Mouse (Mus musculus) left cerebral cortex, postnatal 25 days (tissue): ENCODE data around the gene Ace3. TPM values are rescaled to one million over a fixed set of nuclear protein-coding genes. Genes with fewer than 3 reads are reported as not detected.
"Not testable (repeated sequence)": the region's sequence is repeated elsewhere in the genome, so short reads cannot be mapped to it uniquely, and the experiment has no call there.

Experiments
- DNase-seq, 2 experiments: peaks; one replicate each; pipeline ENCODE4 v3.0.0; 2022; ENCODE audit warnings: low spot score in 2 of 2, mixed read lengths in 1 of 2
- intact Hi-C: fragments of 180-260 bp; cut with DNase I; formaldehyde crosslinking; loops from one replicate; pipeline ENCODE4 v1.15.1; 2025
- total RNA-seq, 2 experiments: library from RNA; stranded (reverse); gene quantifications; 2 replicates each; pipeline ENCODE4 v1.2.3; 2021

Ace3 gene
- total RNA-seq, 2 experiments from 2014 or later, result not detected

DNA sequence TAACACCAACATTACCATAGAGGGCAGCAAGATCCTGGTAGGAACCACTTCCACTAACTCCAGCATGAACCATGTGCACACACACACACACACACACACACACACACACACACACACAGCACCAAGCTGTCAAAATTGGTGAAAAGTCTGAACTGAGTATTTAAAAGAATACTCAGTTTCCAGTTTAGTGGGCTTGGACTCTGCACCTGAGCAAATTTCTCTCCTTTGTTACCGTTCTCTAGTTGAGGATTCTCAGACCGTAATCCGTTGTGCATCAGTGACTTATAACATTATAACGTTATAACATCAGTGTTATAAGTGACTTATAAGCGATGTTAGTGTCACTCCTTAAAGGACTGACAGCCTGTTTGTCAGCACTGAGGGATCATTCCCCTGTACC, 18.8 kb upstream of the Ace3 start:
- no peak for DNase-seq
- intact Hi-C loops, result no loop called here

GRCm38 (mm10) chr11:105978232-105978631, 16.2 kb upstream of the Ace3 start:
- DNase-seq, result no peak
- intact Hi-C loops, result no loop called here

GRCm38 (mm10) chr11:105978634-105979033, 15.8 kb upstream of the Ace3 start:
- intact Hi-C loops, result no loop called here

DNA sequence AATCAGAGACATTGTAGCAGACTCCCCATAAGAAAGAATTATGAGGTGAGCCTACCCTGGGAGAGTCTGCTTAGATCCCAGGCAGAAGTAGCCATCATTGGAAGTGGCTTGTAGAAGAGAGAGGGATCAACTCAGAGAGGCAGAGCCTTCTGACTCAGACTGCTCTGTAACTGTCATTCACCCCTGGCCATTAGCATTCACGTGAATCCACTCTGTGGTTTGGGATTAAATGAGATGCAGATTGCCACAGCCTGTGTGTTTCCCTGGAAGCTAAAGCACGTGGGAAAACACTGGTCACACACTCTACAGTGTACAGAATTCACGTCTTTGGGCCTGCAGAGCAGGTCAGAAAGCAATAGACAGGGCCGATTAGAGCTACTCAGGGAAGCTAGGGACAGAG, 10.0 kb upstream of the Ace3 start:
- intact Hi-C loops, result no loop called here
- no peak for DNase-seq

More at GRCm38 (mm10) chr11:105978634-105979033, 15.8 kb upstream of the Ace3 start:
- DNase-seq, result no peak

DNA sequence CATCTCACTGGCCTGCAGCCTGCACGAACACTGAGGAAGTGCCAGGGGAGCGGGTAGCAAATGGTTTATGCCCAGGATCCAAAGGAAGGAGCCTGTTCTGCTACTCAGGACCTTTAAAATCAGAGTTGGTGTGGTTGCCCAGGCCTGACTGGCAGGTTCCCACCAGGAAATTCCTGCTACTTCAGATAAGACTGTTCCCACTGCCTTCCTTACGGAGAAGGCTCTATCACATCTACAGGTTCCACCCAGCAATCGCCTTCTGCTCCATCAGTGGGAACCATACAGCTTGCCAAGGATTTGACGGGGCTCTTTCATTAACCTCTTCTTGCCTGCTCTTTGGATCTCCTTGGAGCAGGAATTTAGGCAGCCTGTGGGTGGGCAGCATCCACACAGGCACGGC, 7.0 kb upstream of the Ace3 start:
- no peak for DNase-seq
- intact Hi-C loops, result no loop called here

- intact Hi-C loops, result no loop called here
- DNase-seq, result no peak
Measured at GRCm38 (mm10) chr11:105989446-105989845, 5.0 kb upstream of the Ace3 start.

GRCm38 (mm10) chr11:105990231-105990630, 4.2 kb upstream of the Ace3 start:
- intact Hi-C loops, result no loop called here
- no peak for DNase-seq

DNA sequence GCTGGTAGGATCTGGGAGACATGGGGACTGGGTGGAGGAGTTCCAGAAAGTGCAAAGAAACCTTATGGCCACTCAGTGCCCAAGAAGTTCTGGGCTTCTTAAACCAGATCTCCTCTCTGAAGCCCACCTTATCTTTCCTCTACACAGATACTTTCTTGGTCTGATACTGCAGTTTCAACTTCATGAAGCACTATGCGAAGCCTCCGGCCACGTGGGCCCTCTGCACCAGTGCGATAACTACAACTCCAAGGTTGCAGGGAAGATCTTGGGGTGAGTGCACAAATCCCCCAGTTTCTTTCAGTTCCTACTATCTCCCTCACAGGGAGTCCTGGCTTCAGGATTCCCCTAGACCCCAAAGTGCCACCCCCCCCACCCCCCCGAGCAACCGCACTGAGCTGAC, 5.6 kb downstream of the Ace3 start:
- DNase-seq, result no peak
- intact Hi-C loops, result loop anchor here (2.0 kb wide), 1 partner anchor 77 kb away; no protein-coding TSS in a partner anchor

DNA sequence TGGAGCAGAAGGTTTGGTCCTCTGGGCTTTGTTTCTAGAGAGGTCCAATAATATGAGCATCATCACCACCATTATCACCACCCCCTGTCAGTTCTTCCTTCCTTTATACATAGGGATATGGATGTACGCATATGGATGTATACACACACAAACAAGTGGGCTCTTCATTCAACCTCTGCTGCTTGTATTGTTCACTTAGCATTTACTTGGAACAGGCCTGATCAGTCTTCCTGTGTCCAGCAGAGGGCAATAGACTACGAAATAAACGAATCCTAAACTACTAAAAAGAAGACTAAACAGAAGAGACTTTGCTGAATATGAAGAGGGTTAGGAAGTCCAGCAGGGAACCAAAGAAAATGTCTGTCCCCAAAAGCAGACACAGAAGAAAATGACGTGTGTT, 7.2 kb downstream of the Ace3 start:
- intact Hi-C loops, result loop anchor here (2.0 kb wide), 1 partner anchor 75 kb away; no protein-coding TSS in a partner anchor
- DNase-seq, result peak; percentile 51 to 53

DNA sequence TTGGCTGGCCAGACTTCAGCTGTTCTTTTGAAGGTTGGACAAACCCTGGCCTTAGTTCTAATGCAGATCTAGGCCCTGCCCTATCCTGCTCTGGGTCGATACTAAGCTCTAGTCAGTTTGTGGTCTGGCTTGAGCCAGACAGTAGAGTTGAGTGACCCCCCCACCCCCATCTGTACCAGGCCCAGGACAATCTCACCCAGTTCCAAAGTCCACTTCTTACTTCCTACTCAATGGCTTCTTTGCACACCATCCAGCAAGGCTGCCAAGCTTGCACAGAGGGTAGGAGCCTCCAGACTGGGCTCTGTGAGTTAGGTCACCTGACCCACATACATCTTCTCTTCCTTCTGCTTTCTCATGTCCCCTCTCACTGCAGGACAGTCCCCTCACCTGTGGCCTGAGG, 10.1 kb downstream of the Ace3 start:
- DNase-seq, result no peak
- intact Hi-C loops, result no loop called here

- intact Hi-C loops, result no loop called here
- DNase-seq, result no peak
Measured at GRCm38 (mm10) chr11:106005970-106006369, 11.5 kb downstream of the Ace3 start.

DNA sequence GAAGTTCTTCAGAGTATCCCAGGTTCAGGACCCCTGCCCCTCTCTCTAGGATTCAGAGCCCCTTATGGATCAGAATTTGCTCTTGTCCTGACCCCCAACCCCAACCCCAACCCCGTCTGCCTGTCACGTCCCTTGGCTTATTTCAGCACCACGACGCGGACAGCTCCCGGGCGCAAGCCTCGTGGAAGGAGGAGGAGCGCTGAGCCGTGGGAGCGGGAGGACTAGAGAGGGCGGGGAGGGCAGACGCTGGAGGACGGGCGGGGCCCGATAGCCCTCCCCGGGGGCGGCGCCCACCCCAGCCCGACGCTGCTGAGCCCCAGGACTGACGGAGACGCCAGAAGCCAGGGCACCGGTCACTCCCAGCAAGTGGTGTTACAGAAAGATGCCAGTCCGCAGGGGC, 13.3 kb downstream of the Ace3 start, which contains the start of gene Kcnh6:
Kcnh6 (plus strand) TSS at position 304 of the 400 bp plus-strand sequence.
- no peak for DNase-seq
- intact Hi-C loops, result no loop called here

DNA sequence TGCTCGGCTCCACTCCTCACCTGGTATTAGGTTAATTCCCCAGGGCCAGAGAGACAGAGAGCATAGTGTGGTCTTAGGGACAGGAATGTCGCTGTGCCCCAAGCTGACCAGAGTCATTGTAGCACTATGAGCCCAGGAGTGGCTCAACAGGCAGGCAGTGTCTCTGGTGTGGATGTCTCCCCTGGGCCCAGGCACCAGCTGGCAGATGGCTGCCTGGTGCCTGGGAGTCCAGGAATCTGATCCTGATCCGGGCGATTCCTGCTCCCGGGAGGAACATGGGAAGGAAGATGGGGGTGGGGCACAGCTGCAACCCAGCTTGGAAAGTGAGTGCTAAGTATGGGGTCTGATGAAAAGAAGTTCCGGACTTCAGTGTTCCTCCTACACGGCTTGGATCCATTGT, 18.2 kb downstream of the Ace3 start:
- intact Hi-C loops, result loop anchor here (10.0 kb wide), 1 partner anchor 668 kb away; no protein-coding TSS in a partner anchor
- no peak for DNase-seq

- DNase-seq, result peak; percentile 40 to 58
- intact Hi-C loops, result loop anchor here (10.0 kb wide), 1 partner anchor 669 kb away; no protein-coding TSS in a partner anchor
Measured at GRCm38 (mm10) chr11:106013556-106014225, 19.2 kb downstream of the Ace3 start.

GRCm38 (mm10) chr11:106016440-106016839, 22.0 kb downstream of the Ace3 start:
- peak in 1 of 2 experiments; percentile 59 for DNase-seq

GRCm38 (mm10) chr11:106020051-106020763, 25.7 kb downstream of the Ace3 start:
- intact Hi-C loops, result loop anchor here (5.0 kb wide), 1 partner anchor 78 kb away; no protein-coding TSS in a partner anchor
- peak; percentile 65 to 75 for DNase-seq

More at GRCm38 (mm10) chr11:106016440-106016839, 22.0 kb downstream of the Ace3 start:
- intact Hi-C loops, result loop anchor here (10.0 kb wide), 1 partner anchor 672 kb away; no protein-coding TSS in a partner anchor

GRCm38 (mm10) chr11:106025774-106026173, 31.3 kb downstream of the Ace3 start:
- intact Hi-C loops, result loop anchor here (2.0 kb wide), 1 partner anchor 97 kb away; no protein-coding TSS in a partner anchor
- no peak for DNase-seq

DNA sequence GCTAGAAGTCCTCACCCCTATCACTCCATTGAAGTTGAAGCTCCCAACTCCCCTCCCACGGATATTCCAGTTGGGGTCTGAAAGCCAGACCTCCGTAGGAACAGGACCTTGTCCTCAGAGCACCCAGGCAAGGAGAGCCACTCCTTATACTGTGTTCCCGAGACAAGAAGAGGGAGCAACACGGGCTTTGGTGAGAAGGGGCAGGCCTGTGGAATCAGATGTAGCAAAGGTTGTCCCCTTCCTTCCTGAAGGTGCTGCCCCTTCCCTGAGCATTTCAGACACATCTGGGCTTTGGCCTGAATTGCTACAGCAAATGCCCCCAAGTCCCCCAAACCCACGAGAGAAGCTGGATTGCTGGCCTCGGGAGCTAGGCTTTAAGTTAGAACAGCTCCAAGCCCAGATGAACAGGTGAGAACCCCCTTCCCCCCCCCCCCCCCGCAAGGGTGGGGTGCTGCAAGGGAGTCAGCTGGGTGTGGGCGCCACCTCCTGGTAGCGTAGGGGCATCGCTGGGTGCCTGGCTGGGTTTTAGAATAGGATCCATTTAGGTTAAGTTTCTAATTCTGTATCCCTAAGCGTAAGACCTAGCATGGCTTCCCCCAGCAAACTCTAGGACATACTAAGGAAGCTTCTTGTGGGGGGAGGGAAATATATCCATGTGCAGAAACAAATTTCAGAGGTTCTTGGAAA, 32.1 kb downstream of the Ace3 start:
- intact Hi-C loops, result loop anchor here (2.0 kb wide), 1 partner anchor 98 kb away; no protein-coding TSS in a partner anchor
- peak; percentile 73 to 75 for DNase-seq

GRCm38 (mm10) chr11:106027607-106028006, 33.1 kb downstream of the Ace3 start:
- DNase-seq, result no peak
- intact Hi-C loops, result loop anchor here (2.0 kb wide), 1 partner anchor 99 kb away; no protein-coding TSS in a partner anchor

DNA sequence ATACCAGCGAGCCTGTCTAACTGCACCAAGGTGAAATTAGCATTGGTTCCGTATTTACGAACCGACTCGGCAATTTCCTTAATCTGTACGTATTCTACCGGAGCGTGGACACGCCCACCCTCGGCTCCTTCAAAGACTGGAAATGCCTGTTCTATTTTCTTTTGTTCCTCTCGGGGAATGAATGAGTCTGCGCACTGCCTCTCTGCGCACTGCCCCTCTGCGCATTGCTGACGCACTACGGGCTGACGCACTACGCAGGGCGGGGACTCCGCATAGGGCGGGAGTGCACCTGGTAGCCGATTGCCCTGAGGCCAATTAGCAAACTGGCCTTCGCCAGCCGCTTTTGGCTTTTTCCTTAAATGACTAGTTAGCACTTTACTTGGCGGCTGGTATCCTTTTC, 37.6 kb downstream of the Ace3 start:
- intact Hi-C loops, result not testable (repeated sequence)

More for the DNA sequence above, 37.6 kb downstream of the Ace3 start:
- DNase-seq, result not testable (repeated sequence)
